Mouse (Mus musculus) midbrain, embryonic 13.5 days (tissue): Measurements from ENCODE around the gene Csf2rb. TPM values are rescaled to one million over a fixed set of nuclear protein-coding genes. Genes with fewer than 3 reads are reported as not detected.
"Not testable (repeated sequence)": the region's sequence is repeated elsewhere in the genome, so short reads cannot be mapped to it uniquely, and the experiment has no call there.

Experiments used
- ATAC-seq: fragments of 200-750 bp; cut with Nextera tagmentation; 2 replicates; pipeline ENCODE4 v1.8.0; 2017; ENCODE audit warnings: mild to moderate bottlenecking, moderate TSS enrichment, moderate library complexity
- H3K27ac ChIP-seq: fragments of 300-500 bp; sonication (generic); 2 replicates; pipeline ENCODE4 v1.5.1; 2015; ENCODE audit warnings: inconsistent platforms, mild to moderate bottlenecking, moderate library complexity
- H3K27me3 ChIP-seq: fragments of 300-500 bp; sonication (generic); 2 replicates; pipeline ENCODE4 v1.6.1; 2015; ENCODE audit warnings: mild to moderate bottlenecking, inconsistent platforms
- H3K36me3 ChIP-seq: fragments of 300-500 bp; sonication (generic); 2 replicates; pipeline ENCODE4 v1.6.1; 2015; ENCODE audit warnings: mild to moderate bottlenecking, inconsistent platforms
- H3K4me1 ChIP-seq: fragments of 300-500 bp; sonication (generic); replicated peaks from 2 replicates; pipeline ENCODE4 v1.6.1; 2015; ENCODE audit warnings: inconsistent platforms
- H3K4me2 ChIP-seq: fragments of 300-500 bp; sonication (generic); replicated peaks from 2 replicates; pipeline ENCODE4 v1.6.1; 2015; ENCODE audit warnings: moderate library complexity, mild to moderate bottlenecking, inconsistent platforms
- H3K4me3 ChIP-seq: fragments of 300-500 bp; sonication (generic); replicated peaks from 2 replicates; pipeline ENCODE4 v1.5.1; 2015; ENCODE audit warnings: mild to moderate bottlenecking, inconsistent platforms
- H3K9ac ChIP-seq: fragments of 300-500 bp; sonication (generic); replicated peaks from 2 replicates; pipeline ENCODE4 v1.6.1; 2015; ENCODE audit warnings: mild to moderate bottlenecking, inconsistent platforms
- H3K9me3 ChIP-seq: fragments of 300-500 bp; sonication (generic); 2 replicates; pipeline ENCODE4 v1.6.1; 2016; ENCODE audit warnings: mild to moderate bottlenecking, inconsistent platforms
- WGBS: fragments of 180-500 bp; shearing (Covaris S2); methylation state at CpG from one replicate; pipeline ENCODE4 v1.1.7; 2015; 5-methylcytosine and 5-hydroxymethylcytosine counted together
- polyA plus RNA-seq: library from polyadenylated mRNA; unstranded; fragments of >200 nt; fragmentation: Nextera tagmentation; extraction: Ambion mirVana; gene quantifications from 2 replicates; pipeline ENCODE4 v1.2.1, GENCODE M21; 2015

Csf2rb gene
- polyA plus RNA-seq = 0.61 and 1.0 TPM in 2 replicates

GRCm38 (mm10) chr15:78325671-78326339 is at the start of gene Csf2rb:
Csf2rb (plus strand) TSS chr15:78325752.
- H3K4me1 ChIP-seq = 0 out of 2 replicates have a peak, but pooled peaks cover 3% of the 10 kb centered on the region
- no peaks in the 10 kb centered on the region for H3K36me3 ChIP-seq
- no peak within 1 kb of the TSS for H3K4me3 ChIP-seq
- ATAC-seq = no peak
- 82% methylated on average over 11 of the region's 11 CpGs for WGBS
- no peak within 1 kb of the TSS for H3K4me2 ChIP-seq
- H3K9ac ChIP-seq = no peak within 1 kb of the TSS
- no peaks in the 10 kb centered on the region for H3K9me3 ChIP-seq
- H3K27me3 ChIP-seq = no peaks in the 10 kb centered on the region
- no peak within 1 kb of the TSS for H3K27ac ChIP-seq

DNA sequence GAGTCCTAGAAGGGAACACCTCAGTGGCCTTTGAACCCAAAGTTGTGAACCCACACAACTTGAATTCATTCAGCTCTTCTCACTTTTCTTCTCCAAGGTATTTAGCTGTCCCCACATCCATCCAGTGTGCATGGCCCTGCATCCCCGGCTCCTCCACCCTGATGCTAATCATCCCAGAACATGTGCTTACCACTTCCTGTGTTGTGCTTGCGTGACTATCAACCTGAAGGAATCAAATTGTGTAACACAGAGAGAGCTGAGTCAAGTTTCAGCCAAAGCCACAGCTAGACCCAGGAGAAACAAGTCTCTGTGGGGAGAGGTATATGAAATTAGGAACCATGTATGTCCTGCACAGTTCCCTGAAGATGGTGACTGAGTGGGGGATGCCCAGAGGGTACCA is 47.2 kb upstream of the Csf2rb start:
- Histone ChIP-seq H3K4me1 (no peaks in the 10 kb centered on the region), H3K4me3 (no peak overlapping the region), H3K36me3 (no peaks in the 10 kb centered on the region), H3K27me3 (no peaks in the 10 kb centered on the region), H3K9me3 (no peaks in the 10 kb centered on the region), H3K27ac (no peak overlapping the region), H3K9ac (no peak overlapping the region), H3K4me2 (no peak overlapping the region)
- WGBS = 82% methylated on average over 2 of the region's 2 CpGs
- ATAC-seq = no peak

DNA sequence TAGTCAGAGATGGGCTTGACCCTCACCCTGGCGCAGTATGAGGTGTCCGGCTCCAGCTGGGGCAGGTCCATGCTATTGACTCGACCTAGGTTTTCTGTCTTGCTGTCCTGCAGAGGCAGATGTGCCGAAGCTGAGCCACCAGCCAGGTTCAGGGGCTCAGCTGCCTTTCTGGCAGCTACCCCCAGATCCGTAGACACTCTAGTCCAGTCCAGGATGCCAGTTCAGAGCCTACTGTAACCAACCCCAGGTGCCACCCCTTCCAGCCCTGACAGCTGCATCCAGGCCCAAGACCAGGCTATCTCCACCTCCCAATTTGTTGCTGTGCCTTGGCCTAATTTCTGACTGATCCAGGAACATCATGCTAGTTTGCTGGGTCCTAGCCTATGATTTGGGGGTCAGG is 37.6 kb upstream of the Csf2rb start:
- WGBS = 86% methylated on average over 5 of the region's 5 CpGs
- ATAC-seq = no peak

GRCm38 (mm10) chr15:78289775-78290174 is 35.8 kb upstream of the Csf2rb start:
- not testable (repeated sequence) for H3K9me3 ChIP-seq, ATAC-seq, H3K36me3 ChIP-seq, H3K4me3 ChIP-seq, H3K9ac ChIP-seq, H3K4me1 ChIP-seq, H3K27me3 ChIP-seq, H3K27ac ChIP-seq, H3K4me2 ChIP-seq
- WGBS = 76% methylated on average over 5 of the region's 5 CpGs

More for the DNA sequence above, 37.6 kb upstream of the Csf2rb start:
- Histone ChIP-seq H3K27me3 (no peaks in the 10 kb centered on the region), H3K4me2 (no peak overlapping the region), H3K4me1 (peaks cover 5% of the 10 kb centered on the region; the same call in 1 of the 2 replicates), H3K9me3 (no peaks in the 10 kb centered on the region), H3K36me3 (no peaks in the 10 kb centered on the region), H3K9ac (no peak overlapping the region), H3K4me3 (no peak overlapping the region), H3K27ac (no peak overlapping the region)

DNA sequence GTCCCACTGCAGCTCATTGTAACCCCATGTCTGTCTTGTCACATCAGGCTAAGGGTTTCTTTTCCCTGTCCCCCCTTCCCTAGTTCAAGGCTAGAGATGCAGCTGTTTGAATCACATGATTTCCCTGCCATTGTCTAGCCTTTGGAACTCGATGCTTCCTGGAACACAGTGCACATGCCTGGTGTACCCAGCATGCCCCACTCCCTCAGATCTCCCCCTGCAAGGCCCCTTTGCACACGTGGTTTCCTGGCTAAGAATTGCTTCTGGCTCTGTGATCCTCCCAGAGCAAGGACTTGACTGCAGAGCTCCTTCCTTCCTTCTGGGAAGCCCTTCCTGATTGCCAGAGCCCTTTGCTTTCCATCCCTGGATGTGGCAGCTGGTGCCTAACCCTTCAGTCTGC is 32.3 kb upstream of the Csf2rb start:
- H3K36me3 ChIP-seq, H3K9ac ChIP-seq, H3K27ac ChIP-seq, H3K27me3 ChIP-seq, H3K4me3 ChIP-seq, H3K4me2 ChIP-seq, H3K4me1 ChIP-seq, H3K9me3 ChIP-seq, ATAC-seq: not testable (repeated sequence)
- WGBS = 9% methylated on average over 2 of the region's 2 CpGs

DNA sequence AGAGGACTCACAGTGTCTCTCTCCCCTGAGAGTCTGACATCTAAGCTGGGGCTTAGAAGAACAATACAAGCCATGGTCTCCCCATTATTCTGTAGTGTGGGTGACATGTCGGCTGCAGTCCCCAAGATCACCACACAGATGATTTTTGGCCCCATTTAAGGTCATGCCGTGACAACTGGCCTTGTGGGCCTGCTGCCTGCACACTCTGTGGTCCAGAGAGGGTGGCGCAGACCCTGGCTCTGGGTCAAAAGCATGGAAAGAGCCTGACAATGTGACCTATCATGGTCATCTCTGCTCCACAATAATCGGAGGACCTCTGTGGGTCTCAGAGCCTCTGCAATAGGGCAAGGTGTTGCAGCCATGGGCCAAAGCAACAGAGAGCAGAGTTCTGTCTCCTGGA is 31.8 kb upstream of the Csf2rb start:
- Histone ChIP-seq H3K9ac (no peak overlapping the region), H3K27me3 (no peaks in the 10 kb centered on the region), H3K4me1 (peaks cover 6% of the 10 kb centered on the region; the same call in 1 of the 2 replicates), H3K9me3 (no peaks in the 10 kb centered on the region), H3K36me3 (no peaks in the 10 kb centered on the region), H3K27ac (no peak overlapping the region), H3K4me2 (no peak overlapping the region), H3K4me3 (no peak overlapping the region)
- WGBS = 83% methylated on average over 4 of the region's 4 CpGs
- ATAC-seq = no peak

GRCm38 (mm10) chr15:78298558-78298957 is 27.0 kb upstream of the Csf2rb start:
- Histone ChIP-seq H3K4me1 (no peaks in the 10 kb centered on the region), H3K9ac (no peak overlapping the region), H3K27me3 (no peaks in the 10 kb centered on the region), H3K36me3 (no peaks in the 10 kb centered on the region), H3K27ac (no peak overlapping the region), H3K4me3 (no peak overlapping the region), H3K9me3 (no peaks in the 10 kb centered on the region), H3K4me2 (no peak overlapping the region)
- whole genome bisulfite sequencing = 92% methylated on average over 1 of the region's 1 CpGs
- no peak for ATAC-seq

GRCm38 (mm10) chr15:78299641-78300040 is 25.9 kb upstream of the Csf2rb start:
- Histone ChIP-seq H3K27ac (no peak overlapping the region), H3K4me2 (no peak overlapping the region), H3K9me3 (no peaks in the 10 kb centered on the region), H3K27me3 (no peaks in the 10 kb centered on the region), H3K36me3 (no peaks in the 10 kb centered on the region), H3K9ac (no peak overlapping the region), H3K4me3 (no peak overlapping the region), H3K4me1 (no peaks in the 10 kb centered on the region)
- WGBS = 88% methylated on average over 3 of the region's 3 CpGs
- ATAC-seq = no peak

- no peak for ATAC-seq
- Histone ChIP-seq H3K4me1 (no peaks in the 10 kb centered on the region), H3K27me3 (no peaks in the 10 kb centered on the region)
Observed at GRCm38 (mm10) chr15:78300773-78301172, 24.8 kb upstream of the Csf2rb start.

GRCm38 (mm10) chr15:78302718-78303117 is 22.8 kb upstream of the Csf2rb start:
- H3K4me2 ChIP-seq = no peak overlapping the region
- H3K36me3 ChIP-seq = no peaks in the 10 kb centered on the region
- no peaks in the 10 kb centered on the region for H3K27me3 ChIP-seq
- H3K27ac ChIP-seq = no peak overlapping the region
- no peak overlapping the region for H3K9ac ChIP-seq
- ATAC-seq = no peak
- no peaks in the 10 kb centered on the region for H3K4me1 ChIP-seq
- 99% methylated on average over 4 of the region's 4 CpGs for WGBS
- no peak overlapping the region for H3K4me3 ChIP-seq
- H3K9me3 ChIP-seq = no peaks in the 10 kb centered on the region

More at GRCm38 (mm10) chr15:78300773-78301172, 24.8 kb upstream of the Csf2rb start:
- no peak overlapping the region for H3K27ac ChIP-seq
- H3K9me3 ChIP-seq = no peaks in the 10 kb centered on the region
- no peak overlapping the region for H3K4me2 ChIP-seq
- H3K4me3 ChIP-seq = no peak overlapping the region
- no peak overlapping the region for H3K9ac ChIP-seq
- H3K36me3 ChIP-seq = no peaks in the 10 kb centered on the region

DNA sequence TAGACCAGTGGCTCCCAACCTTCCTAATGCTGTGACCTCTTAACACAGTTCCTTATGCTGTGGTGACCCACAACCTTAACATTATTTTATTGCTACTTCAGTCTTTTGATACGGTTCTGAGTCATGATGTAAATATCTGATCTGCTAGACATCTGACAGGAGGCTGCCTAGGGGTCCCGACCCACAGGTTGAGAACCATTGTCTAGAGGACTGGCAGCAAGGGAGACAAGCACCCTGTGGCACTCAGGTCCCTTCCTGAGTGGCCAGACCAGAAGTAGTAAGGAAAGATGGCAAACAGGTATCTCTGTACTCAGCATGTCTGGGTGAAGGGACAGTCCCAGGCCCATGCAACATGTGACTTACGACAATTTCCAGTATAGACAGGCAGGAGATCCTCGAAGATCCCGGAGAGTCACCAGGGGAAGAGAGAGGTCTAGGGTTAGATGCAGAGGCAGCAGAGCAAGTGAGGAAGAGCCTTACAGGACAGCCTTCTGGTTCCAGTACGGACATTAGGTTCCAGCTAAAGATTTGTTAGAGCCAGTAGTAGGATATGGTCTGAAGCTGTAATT is 21.8 kb upstream of the Csf2rb start:
- H3K36me3 ChIP-seq = no peaks in the 10 kb centered on the region
- no peaks in the 10 kb centered on the region for H3K9me3 ChIP-seq
- H3K27me3 ChIP-seq = no peaks in the 10 kb centered on the region
- no peak overlapping the region for H3K9ac ChIP-seq
- H3K4me3 ChIP-seq = no peak overlapping the region
- H3K27ac ChIP-seq = no peak overlapping the region
- ATAC-seq = no peak
- H3K4me1 ChIP-seq = no peaks in the 10 kb centered on the region
- no peak overlapping the region for H3K4me2 ChIP-seq
- 85% methylated on average over 6 of the region's 6 CpGs for WGBS

GRCm38 (mm10) chr15:78305341-78305933 is 20.1 kb upstream of the Csf2rb start, which contains the start of gene Csf2rb2:
Csf2rb2 (minus strand) TSS chr15:78305721.
- H3K9ac ChIP-seq = no peak within 1 kb of the TSS
- WGBS = 89% methylated on average over 10 of the region's 10 CpGs
- no peaks in the 10 kb centered on the region for H3K27me3 ChIP-seq

More at GRCm38 (mm10) chr15:78305341-78305933, 20.1 kb upstream of the Csf2rb start, which contains the start of gene Csf2rb2:
- Histone ChIP-seq H3K4me3 (no peak within 1 kb of the TSS), H3K36me3 (no peaks in the 10 kb centered on the region), H3K9me3 (no peaks in the 10 kb centered on the region), H3K4me2 (no peak within 1 kb of the TSS), H3K27ac (no peak within 1 kb of the TSS), H3K4me1 (no peaks in the 10 kb centered on the region)
- ATAC-seq = no peak
